Mouse (Mus musculus): ENCODE results near the gene Naaladl1. TPM values are rescaled to one million over a fixed set of nuclear protein-coding genes. Genes with fewer than 3 reads are reported as not detected.

Naaladl1 gene
- total RNA-seq (2023) = 1 to 10 TPM in 1 of 2 experiments, under 1 TPM in 1; 0.46 to 1.7 TPM

GRCm38 (mm10) chr19:6105586-6105985 lies at the start of gene Naaladl1:
Gene Naaladl1, plus strand, starts transcription at chr19:6105782.

GRCm38 (mm10) chr19:6057313-6058096 lies 48.1 kb upstream of the Naaladl1 start, which contains the start of the genes Mrpl49 and Fau:
Gene Mrpl49, minus strand, starts transcription at chr19:6057785.
Gene Fau, plus strand, starts transcription at chr19:6057844.

DNA sequence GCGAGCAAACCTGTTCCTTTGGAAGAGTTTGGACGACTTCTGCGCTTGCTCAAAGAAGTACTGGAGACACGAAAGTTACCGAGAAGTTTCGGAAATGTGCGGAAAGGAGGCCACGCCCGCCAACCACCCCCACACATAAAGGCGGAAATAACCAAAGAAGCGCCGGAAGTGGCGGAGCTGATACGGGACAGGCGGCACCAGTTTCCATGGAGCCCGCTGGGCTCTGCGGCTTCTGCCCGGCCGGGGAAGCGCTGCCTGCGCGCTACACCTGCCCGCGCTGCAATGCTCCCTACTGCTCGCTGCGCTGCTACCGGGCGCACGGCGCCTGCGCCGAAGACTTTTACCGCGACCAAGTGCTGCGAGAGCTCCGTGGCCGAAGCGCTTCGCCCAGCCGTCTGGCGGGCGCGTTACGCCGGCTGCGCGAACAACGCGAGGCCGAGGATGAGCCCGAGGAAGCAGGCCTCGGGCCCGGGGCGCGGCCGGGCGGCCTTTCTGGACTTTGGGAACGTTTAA lies 44.5 kb upstream of the Naaladl1 start, which contains the start of gene Znhit2:
Gene Znhit2 (plus strand): TSS at position 172 of the 513 bp plus-strand sequence.

DNA sequence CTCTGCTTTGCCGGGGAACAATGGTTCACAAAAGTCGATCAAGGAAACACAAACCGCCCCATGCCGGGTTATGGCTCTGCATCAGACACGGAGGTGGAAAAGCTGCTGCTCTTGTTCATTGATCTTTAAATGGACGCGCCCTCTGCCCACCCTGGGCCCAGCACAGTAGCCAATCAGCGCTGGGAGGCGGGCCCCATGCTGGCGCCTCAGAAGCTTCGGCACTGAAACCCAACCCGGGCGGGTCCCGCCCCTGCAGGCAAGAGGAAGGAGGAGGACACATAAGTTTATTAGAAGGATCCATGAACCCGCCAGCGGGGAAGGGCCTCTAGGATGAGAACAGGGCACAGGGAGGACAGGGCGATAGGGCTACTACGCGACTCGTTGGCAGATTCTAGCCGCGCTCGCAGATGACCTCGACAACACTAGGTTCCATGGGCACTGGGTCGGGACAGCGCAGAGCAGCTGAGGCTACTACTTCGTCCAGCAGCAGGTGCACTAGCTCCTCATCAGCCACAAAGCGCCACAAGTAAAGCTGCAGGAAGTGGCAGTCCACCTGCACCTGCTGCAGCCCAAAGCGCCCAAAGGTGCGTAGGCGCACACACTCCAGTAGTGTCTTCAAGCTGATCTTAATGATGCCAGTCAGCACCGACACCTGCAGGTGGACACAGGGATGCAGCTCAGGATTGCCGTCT lies 37.7 kb upstream of the Naaladl1 start, which contains the start of gene Tm7sf2:
Gene Tm7sf2 (minus strand): TSS at position 650 of the 692 bp plus-strand sequence.

GRCm38 (mm10) chr19:6076564-6077393 lies 28.8 kb upstream of the Naaladl1 start, which contains the start of gene Vps51:
Gene Vps51, minus strand, starts transcription at chr19:6077231.

GRCm38 (mm10) chr19:6079983-6080480 lies 25.6 kb upstream of the Naaladl1 start, which contains the start of gene Tmem262:
Gene Tmem262, plus strand, starts transcription at chr19:6080033.

GRCm38 (mm10) chr19:6082156-6082555 lies 23.4 kb upstream of the Naaladl1 start, which contains the start of gene Gm28374:
Gene Gm28374, minus strand, starts transcription at chr19:6082256.

DNA sequence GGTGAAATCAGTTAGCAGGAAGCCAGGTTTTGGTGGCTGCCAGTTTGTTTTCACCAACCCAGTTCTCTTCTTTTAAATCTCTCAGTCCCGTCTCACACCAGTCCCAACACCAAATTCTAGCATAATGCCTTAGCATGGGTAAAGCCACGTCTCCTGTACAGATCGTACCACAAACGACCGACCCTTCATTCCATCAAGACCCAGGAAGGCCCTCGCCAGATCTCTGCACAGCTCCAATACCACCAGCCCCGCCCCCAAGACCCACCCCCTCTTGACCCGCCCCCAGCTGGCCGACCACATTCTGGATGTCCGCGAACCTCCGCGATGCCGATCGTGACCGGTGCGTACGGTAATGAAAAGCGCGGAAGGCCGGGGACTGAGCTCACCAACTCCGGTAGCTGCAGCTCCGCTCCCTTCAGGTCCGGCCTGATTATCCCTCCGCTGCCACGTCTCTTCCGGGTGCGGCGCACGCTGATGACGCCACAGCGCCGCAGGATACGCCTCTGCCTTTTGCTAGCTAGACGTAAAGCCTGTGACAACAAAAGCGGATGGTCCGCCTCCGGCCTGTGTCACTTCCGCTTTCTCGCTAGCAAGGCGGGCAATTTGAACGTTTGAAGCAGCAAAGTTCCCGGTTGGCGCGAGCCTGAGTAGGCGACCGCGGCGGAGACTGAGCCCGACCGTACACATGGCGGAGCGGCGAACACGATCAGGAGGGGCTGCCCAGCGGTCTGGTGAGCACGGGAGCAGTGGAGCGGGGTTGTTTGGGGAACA lies 20.9 kb upstream of the Naaladl1 start, which contains the start of the genes Zfpl1 and Cdca5:
Gene Zfpl1 (minus strand): TSS at position 479 of the 771 bp plus-strand sequence.
Gene Cdca5 (plus strand): TSS at position 506 of the 771 bp plus-strand sequence.

DNA sequence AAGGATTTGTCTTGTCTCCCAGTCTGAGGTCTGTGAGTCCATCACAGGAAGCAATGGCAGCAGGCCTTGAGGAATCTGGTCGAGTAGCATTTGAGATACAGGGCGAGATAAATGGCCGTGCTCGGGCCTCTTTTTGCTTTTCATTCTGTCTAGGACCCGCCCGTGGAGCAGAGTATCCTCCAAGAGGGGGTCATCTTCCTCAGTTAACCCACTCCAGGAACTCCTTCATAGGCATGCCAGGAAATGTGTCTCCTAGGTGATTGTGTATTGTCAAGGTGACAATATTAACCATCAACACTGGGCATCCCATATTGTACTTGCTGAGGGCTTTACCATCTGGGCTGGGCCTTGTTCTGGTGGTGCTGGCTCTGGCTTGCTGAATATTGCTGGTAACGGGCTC lies 11.5 kb upstream of the Naaladl1 start, which contains the start of gene AC131692.1:
Gene AC131692.1 (plus strand): TSS at position 301 of the 400 bp plus-strand sequence.

GRCm38 (mm10) chr19:6117986-6118676 lies 12.5 kb downstream of the Naaladl1 start, which contains the start of gene Sac3d1:
Gene Sac3d1, minus strand, starts transcription at chr19:6118650.

GRCm38 (mm10) chr19:6127760-6128341 lies 22.3 kb downstream of the Naaladl1 start, which contains the start of gene Snx15:
Gene Snx15, minus strand, starts transcription at chr19:6128304.

GRCm38 (mm10) chr19:6140678-6141393 lies 35.3 kb downstream of the Naaladl1 start, which contains the start of gene Batf2:
Gene Batf2, plus strand, starts transcription at chr19:6140983.

GRCm38 (mm10) chr19:6141394-6141749 lies 35.8 kb downstream of the Naaladl1 start, which contains the start of gene Arl2:
Gene Arl2, minus strand, starts transcription at chr19:6141548.

Other genes with a start within 250 kb of the Naaladl1 start
- gene Frmd8, start 230.5 kb upstream of the Naaladl1 start, total RNA-seq (2023) = 10 to 100 TPM; 59.9 to 62.7 TPM
- gene Slc25a45, start 228.0 kb upstream of the Naaladl1 start, total RNA-seq (2023) = 10 to 100 TPM; 48.2 to 55.2 TPM
- 1 to 10 TPM; 2.4 to 3.3 TPM for gene Tigd3, start 211.6 kb upstream of the Naaladl1 start, total RNA-seq (2023)
- gene Dpf2, start 192.8 kb upstream of the Naaladl1 start, total RNA-seq (2023) = 100 to 1,000 TPM; 106 to 111 TPM
- gene Cdc42ep2, start 181.0 kb upstream of the Naaladl1 start, total RNA-seq (2023) = 1 to 10 TPM; 3.2 to 4.7 TPM
- gene Pola2, start 141.6 kb upstream of the Naaladl1 start, total RNA-seq (2023) = 10 to 100 TPM; 38.1 to 39.3 TPM
- gene Slc22a20, start 119.6 kb upstream of the Naaladl1 start, total RNA-seq (2023) = 1 to 10 TPM; 1.9 to 2.3 TPM
- gene Capn1, start 89.9 kb upstream of the Naaladl1 start, total RNA-seq (2023) = 100 to 1,000 TPM; 242 to 264 TPM
- gene Syvn1, start 59.2 kb upstream of the Naaladl1 start, total RNA-seq (2023) = 10 to 100 TPM; 40.0 to 42.7 TPM
- 10 to 100 TPM; 15.5 to 17.7 TPM for gene Mrpl49, start 48.0 kb upstream of the Naaladl1 start, total RNA-seq (2023)
- 1,000 to 10,000 TPM; 1,500 to 1,520 TPM for gene Fau, start 47.9 kb upstream of the Naaladl1 start, total RNA-seq (2023)
- 10 to 100 TPM; 11.3 to 13.7 TPM for gene Znhit2, start 44.6 kb upstream of the Naaladl1 start, total RNA-seq (2023)
- 10 to 100 TPM in 1 of 2 experiments, 1 to 10 TPM in 1; 9.7 to 10.8 TPM for gene Tm7sf2, start 37.4 kb upstream of the Naaladl1 start, total RNA-seq (2023)
- 10 to 100 TPM; 71.2 to 76.9 TPM for gene Vps51, start 28.6 kb upstream of the Naaladl1 start, total RNA-seq (2023)
- gene Tmem262, start 25.7 kb upstream of the Naaladl1 start, total RNA-seq (2023) = not detected
- gene Gm28374, start 23.5 kb upstream of the Naaladl1 start, total RNA-seq (2023) = not detected
- gene Zfpl1, start 20.8 kb upstream of the Naaladl1 start, total RNA-seq (2023) = 10 to 100 TPM; 23.8 to 26.0 TPM
- 10 to 100 TPM; 31.2 to 31.6 TPM for gene Cdca5, start 20.8 kb upstream of the Naaladl1 start, total RNA-seq (2023)
- gene AC131692.1, start 11.4 kb upstream of the Naaladl1 start, total RNA-seq (2023) = 1 to 10 TPM; 1.2 to 2.0 TPM
- gene Sac3d1, start 12.9 kb downstream of the Naaladl1 start, total RNA-seq (2023) = 1 to 10 TPM; 6.6 to 7.2 TPM
- 10 to 100 TPM; 11.3 to 14.2 TPM for gene Snx15, start 22.5 kb downstream of the Naaladl1 start, total RNA-seq (2023)
- gene Batf2, start 35.2 kb downstream of the Naaladl1 start, total RNA-seq (2023) = 1 to 10 TPM in 1 of 2 experiments, under 1 TPM in 1; 0.94 to 1.3 TPM
- 10 to 100 TPM; 12.9 to 17.1 TPM for gene Arl2, start 35.8 kb downstream of the Naaladl1 start, total RNA-seq (2023)
- gene Majin, start 78.6 kb downstream of the Naaladl1 start, total RNA-seq (2023) = not detected
- not detected for gene Gpha2, start 120.6 kb downstream of the Naaladl1 start, total RNA-seq (2023)
- 10 to 100 TPM; 18.7 to 20.3 TPM for gene Ppp2r5b, start 130.1 kb downstream of the Naaladl1 start, total RNA-seq (2023)
- gene Atg2a, start 135.9 kb downstream of the Naaladl1 start, total RNA-seq (2023) = 100 to 1,000 TPM in 1 of 2 experiments, 10 to 100 TPM in 1; 88.4 to 104 TPM
- 100 to 1,000 TPM; 198 to 207 TPM for gene Ehd1, start 170.9 kb downstream of the Naaladl1 start, total RNA-seq (2023)
- gene Cdc42bpg, start 200.7 kb downstream of the Naaladl1 start, total RNA-seq (2023) = 10 to 100 TPM in 1 of 2 experiments, 1 to 10 TPM in 1; 7.5 to 11.7 TPM
- 10 to 100 TPM; 21.9 to 22.6 TPM for gene Men1, start 229.2 kb downstream of the Naaladl1 start, total RNA-seq (2023)
- 100 to 1,000 TPM; 397 to 423 TPM for gene Map4k2, start 235.4 kb downstream of the Naaladl1 start, total RNA-seq (2023)

Data from neutrophil, adult 83 days (primary cell).